Comparison of ENCODE assay signal across 24 mouse cellular contexts in the genomic region with DNA sequence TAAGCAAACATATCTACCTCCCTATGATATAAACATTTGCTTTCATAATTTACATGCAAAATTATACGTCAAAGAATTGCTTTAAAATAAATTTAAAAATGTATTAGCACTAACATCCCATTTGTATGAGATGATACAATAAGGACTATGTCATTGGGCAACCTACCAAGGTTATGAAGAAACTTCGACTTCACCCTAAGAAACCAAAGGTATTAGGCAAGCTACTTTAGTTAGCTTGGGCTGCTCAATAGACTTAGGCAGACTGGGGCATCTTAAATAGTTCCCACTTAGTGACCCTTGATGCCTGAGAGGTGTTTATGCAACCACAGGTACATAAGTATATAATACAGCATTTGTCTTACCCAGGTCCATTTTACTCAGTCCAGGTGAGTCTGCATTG. TPM values are rescaled to one million over a fixed set of nuclear protein-coding genes. Genes with fewer than 3 reads are reported as not detected.
DNase-seq lines count a peak whose midpoint lies in the region; ATAC-seq lines count a peak whose summit lies in the region.
"Had no signal": no experiment of that assay in that cellular context is flagged by ENCODE, and none has a peak within 500 bp of the region (broad histone marks: within the 10 kb centered on the region; RNA-seq: fewer than 3 reads in every experiment).

No protein-coding gene starts in this region.

- 86% methylated on average over 2 of the region's 2 CpGs for WGBS in kidney, embryonic 16.5 days

- H3K4me2 ChIP-seq in kidney, embryonic 16.5 days (replicated peaks; ENCODE audit: low read depth, low read length): no peak overlapping the region

- H3K4me1 ChIP-seq in kidney, embryonic 16.5 days (ENCODE audit: insufficient read depth, low read length): no peaks in the 10 kb centered on the region

- H3K9ac ChIP-seq in kidney, embryonic 16.5 days (replicated peaks; ENCODE audit: low read length): no peak overlapping the region

- H3K36me3 ChIP-seq in kidney, embryonic 16.5 days (ENCODE audit: insufficient read depth, low read length): no peaks in the 10 kb centered on the region
- H3K36me3 ChIP-seq: G1E had no signal

- ATAC-seq in granulocyte monocyte progenitor cell, adult 5-6 weeks (replicated peaks; ENCODE audit: poor library complexity, severe bottlenecking): peak; percentile 78
- ATAC-seq in megakaryocyte, adult 5-6 weeks (ENCODE audit: poor library complexity, severe bottlenecking): 0 out of 2 replicates have a peak, but pooled peaks have one; percentile 43
- peak; percentile 82 for ATAC-seq in megakaryocyte progenitor cell, adult 5-6 weeks (replicated peaks; ENCODE audit: poor library complexity)
- ATAC-seq in kidney, embryonic 16.5 days (ENCODE audit: low FRiP score, low TSS enrichment): no peak
- ATAC-seq: activated CD4-positive, CD25-positive, alpha-beta regulatory T cell, adult 4 months; CD4-positive, CD25-positive, alpha-beta regulatory T cell, adult 4 months; Patski had no signal

- peak; percentile 4 for DNase-seq in 416B (ENCODE audit: low read depth)
- DNase-seq in natural killer cell, adult 2 months (ENCODE audit: low spot score in 2 of 2): no peak
- DNase-seq in ovary, postnatal 10 days (ENCODE audit: low spot score): no peak
- no peak for DNase-seq in adrenal gland, adult 8-10 months
- DNase-seq: adrenal gland, adult 2 months; adrenal gland, postnatal 10 days; adrenal gland, postnatal 14 days; adrenal gland, postnatal 25 days; adrenal gland, postnatal 36 days; B cell, adult 2 months; cerebellum, adult 11 months; cerebellum, adult 11-12 months; cerebellum, adult 18-20 months; cerebellum, adult 2 months had no signal

- H3K4me3 ChIP-seq in kidney, embryonic 16.5 days (ENCODE audit: low read length): no peak overlapping the region

- no peaks in the 10 kb centered on the region for H3K27me3 ChIP-seq in kidney, embryonic 16.5 days (ENCODE audit: insufficient read depth, low read length)
- H3K27me3 ChIP-seq: CH12.LX had no signal

- no peak overlapping the region for H3K27ac ChIP-seq in kidney, embryonic 16.5 days (ENCODE audit: low read length)

- H3K9me3 ChIP-seq in kidney, embryonic 16.5 days (ENCODE audit: low read length): no peaks in the 10 kb centered on the region
- H3K9me3 ChIP-seq: G1E had no signal

RNA-seq across cellular contexts. Expression of gene Grm8, which starts 19.5 kb away (rescaled TPM):
- total RNA-seq in granulocyte monocyte progenitor cell, adult 5-6 weeks (2014; fragmentation: Nextera tagmentation): not detected in 2 replicates
- not detected in 2 replicates for total RNA-seq in granulocyte monocyte progenitor cell, adult 5-6 weeks (2017)
- 0.04 TPM in 1 of 2 replicates, not detected in the other for total RNA-seq in megakaryocyte, adult 5-6 weeks (2015)
- not detected in 2 replicates for total RNA-seq in megakaryocyte, adult 5-6 weeks (2017)
- total RNA-seq in megakaryocyte progenitor cell, adult 5-6 weeks (2015): not detected in 2 replicates
- not detected in 2 replicates for total RNA-seq in megakaryocyte progenitor cell, adult 5-6 weeks (2017)
- polyA plus RNA-seq in kidney, embryonic 16.5 days (2015; fragmentation: Nextera tagmentation; extraction: Ambion mirVana): 0.09 and 0.35 TPM in 2 replicates
- 1 to 10 TPM in 1 of 4 experiments, under 1 TPM in 3; 0.48 to 1.0 (median 0.70) TPM for total RNA-seq in adrenal gland, adult 8-10 months (2022)
- polyA plus RNA-seq: C2C12, G1E, Patski had no signal
